Mouse (Mus musculus): ENCODE data around the gene Bpifb3. TPM values are rescaled to one million over a fixed set of nuclear protein-coding genes. Genes with fewer than 3 reads are reported as not detected.

Bpifb3 gene
- polyA plus RNA-seq, 1 experiment from 2014 or later = not detected

- no peak for ATAC-seq (ENCODE audit: low FRiP score)
- H3K9me3 ChIP-seq (replicated peaks) = no peaks in the 10 kb centered on the region
- H3K36me3 ChIP-seq = no peaks in the 10 kb centered on the region
- H3K4me3 ChIP-seq (replicated peaks) = no peak overlapping the region
- H3K9ac ChIP-seq (replicated peaks) = no peak overlapping the region
- 90% methylated on average over 6 of the region's 6 CpGs for WGBS
- no peak overlapping the region for H3K27ac ChIP-seq (replicated peaks)
- H3K4me2 ChIP-seq = no peak overlapping the region
- H3K27me3 ChIP-seq (replicated peaks) = no peaks in the 10 kb centered on the region
- H3K4me1 ChIP-seq = 0 out of 2 replicates have a peak, but pooled peaks cover 3% of the 10 kb centered on the region
These were observed 17.3 kb downstream of the Bpifb3 start for GRCm38 (mm10) chr2:153935348-153935747.

DNA sequence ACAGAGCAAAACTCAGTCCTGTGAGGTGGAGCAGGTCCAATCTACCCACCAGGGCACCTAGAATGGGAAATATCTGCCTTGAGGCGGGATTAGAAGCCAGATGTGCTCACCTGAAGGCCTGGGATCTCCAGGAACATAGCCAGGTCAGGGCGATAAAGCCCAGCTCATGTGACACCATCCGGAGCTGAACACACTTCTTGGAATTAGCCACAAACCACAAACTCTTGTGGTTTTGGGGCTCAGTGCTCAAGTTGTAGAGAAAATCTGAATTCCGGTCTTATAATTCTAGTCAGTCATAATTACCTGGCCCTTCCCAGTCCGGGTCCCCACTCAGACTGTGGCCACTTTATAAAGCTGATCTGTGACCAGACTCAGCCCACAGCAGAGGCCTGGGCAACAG is 19.8 kb downstream of the Bpifb3 start, which contains the start of gene Bpifb4:
TSS of gene Bpifb4 (plus strand) at position 370 of the 400 bp plus-strand sequence.
- WGBS = 87% methylated on average over 5 of the region's 5 CpGs
- H3K9me3 ChIP-seq (replicated peaks) = no peaks in the 10 kb centered on the region
- no peak within 1 kb of the TSS for H3K27ac ChIP-seq (replicated peaks)
- H3K27me3 ChIP-seq (replicated peaks) = no peaks in the 10 kb centered on the region
- H3K36me3 ChIP-seq = no peaks in the 10 kb centered on the region
- no peaks in the 10 kb centered on the region for H3K4me1 ChIP-seq
- H3K4me2 ChIP-seq = no peak within 1 kb of the TSS
- no peak within 1 kb of the TSS for H3K4me3 ChIP-seq (replicated peaks)
- H3K9ac ChIP-seq (replicated peaks) = no peak within 1 kb of the TSS
- ATAC-seq (ENCODE audit: low FRiP score) = no peak

GRCm38 (mm10) chr2:153943537-153943936 is 25.5 kb downstream of the Bpifb3 start:
- Histone ChIP-seq H3K4me2 (no peak overlapping the region), H3K4me1 (no peaks in the 10 kb centered on the region), H3K36me3 (no peaks in the 10 kb centered on the region), H3K9ac (replicated peaks) (no peak overlapping the region), H3K27ac (replicated peaks) (no peak overlapping the region), H3K27me3 (replicated peaks) (no peaks in the 10 kb centered on the region), H3K9me3 (replicated peaks) (no peaks in the 10 kb centered on the region), H3K4me3 (replicated peaks) (no peak overlapping the region)
- 49% methylated on average over 3 of the region's 3 CpGs for WGBS
- no peak for ATAC-seq (ENCODE audit: low FRiP score)

GRCm38 (mm10) chr2:153944567-153944966 is 26.5 kb downstream of the Bpifb3 start:
- H3K9me3 ChIP-seq (replicated peaks) = no peaks in the 10 kb centered on the region
- WGBS = 87% methylated on average over 8 of the region's 8 CpGs
- ATAC-seq (ENCODE audit: low FRiP score) = no peak

GRCm38 (mm10) chr2:153952897-153953296 is 34.9 kb downstream of the Bpifb3 start:
- ATAC-seq (ENCODE audit: low FRiP score) = no peak
- no peak overlapping the region for H3K9ac ChIP-seq (replicated peaks)
- no peak overlapping the region for H3K4me3 ChIP-seq (replicated peaks)
- no peaks in the 10 kb centered on the region for H3K36me3 ChIP-seq
- no peaks in the 10 kb centered on the region for H3K4me1 ChIP-seq
- no peak overlapping the region for H3K27ac ChIP-seq (replicated peaks)
- H3K27me3 ChIP-seq (replicated peaks) = no peaks in the 10 kb centered on the region
- 35% methylated on average over 6 of the region's 6 CpGs for WGBS
- H3K9me3 ChIP-seq (replicated peaks) = no peaks in the 10 kb centered on the region
- no peak overlapping the region for H3K4me2 ChIP-seq

More at GRCm38 (mm10) chr2:153944567-153944966, 26.5 kb downstream of the Bpifb3 start:
- Histone ChIP-seq H3K4me3 (replicated peaks) (no peak overlapping the region), H3K4me1 (no peaks in the 10 kb centered on the region), H3K27me3 (replicated peaks) (no peaks in the 10 kb centered on the region), H3K9ac (replicated peaks) (no peak overlapping the region), H3K36me3 (no peaks in the 10 kb centered on the region), H3K4me2 (no peak overlapping the region), H3K27ac (replicated peaks) (no peak overlapping the region)

- Histone ChIP-seq H3K27me3 (replicated peaks) (no peaks in the 10 kb centered on the region), H3K9me3 (replicated peaks) (no peaks in the 10 kb centered on the region), H3K4me2 (peak overlapping the region; percentile 35), H3K9ac (replicated peaks) (no peak overlapping the region), H3K36me3 (no peaks in the 10 kb centered on the region), H3K4me1 (no peaks in the 10 kb centered on the region), H3K4me3 (replicated peaks) (no peak overlapping the region), H3K27ac (replicated peaks) (no peak overlapping the region)
- no peak for ATAC-seq (ENCODE audit: low FRiP score)
- 12% methylated on average over 6 of the region's 6 CpGs for WGBS
These were observed 35.8 kb downstream of the Bpifb3 start for GRCm38 (mm10) chr2:153953836-153954235.

DNA sequence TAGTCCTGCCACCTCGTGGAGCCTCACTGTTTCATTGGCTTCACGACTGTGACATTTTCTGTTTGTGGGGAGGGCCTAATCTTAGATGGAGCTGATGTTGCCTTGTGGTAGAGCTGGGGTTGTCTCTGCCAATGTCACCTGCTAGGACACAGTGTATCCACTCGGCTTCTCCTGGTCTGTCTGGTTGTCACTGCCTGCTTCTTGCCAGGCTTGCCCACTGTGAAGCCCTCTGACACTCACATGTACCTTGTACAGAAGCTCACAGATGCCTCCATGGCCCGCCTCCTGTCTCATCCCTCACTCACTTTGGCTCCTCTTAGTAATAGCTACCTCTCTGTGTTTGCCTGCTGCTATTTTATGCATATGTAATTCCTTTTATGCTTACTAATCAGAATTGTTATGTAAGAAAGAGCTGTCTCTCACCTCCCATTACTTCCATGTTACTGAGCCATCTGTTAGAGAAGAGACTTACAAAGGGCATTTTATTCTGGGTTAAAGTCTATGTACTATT is 44.8 kb downstream of the Bpifb3 start:
- no peak overlapping the region for H3K4me2 ChIP-seq
- H3K9me3 ChIP-seq (replicated peaks) = no peaks in the 10 kb centered on the region
- H3K9ac ChIP-seq (replicated peaks) = no peak overlapping the region
- ATAC-seq (ENCODE audit: low FRiP score) = no peak
- no peak overlapping the region for H3K27ac ChIP-seq (replicated peaks)
- 79% methylated on average over 4 of the region's 4 CpGs for WGBS
- no peak overlapping the region for H3K4me3 ChIP-seq (replicated peaks)
- H3K36me3 ChIP-seq = no peaks in the 10 kb centered on the region
- H3K4me1 ChIP-seq = no peaks in the 10 kb centered on the region
- no peaks in the 10 kb centered on the region for H3K27me3 ChIP-seq (replicated peaks)

- Histone ChIP-seq H3K27ac (replicated peaks) (no peak overlapping the region), H3K4me1 (no peaks in the 10 kb centered on the region), H3K4me2 (no peak overlapping the region), H3K9me3 (replicated peaks) (no peaks in the 10 kb centered on the region), H3K27me3 (replicated peaks) (no peaks in the 10 kb centered on the region), H3K9ac (replicated peaks) (no peak overlapping the region), H3K36me3 (no peaks in the 10 kb centered on the region), H3K4me3 (replicated peaks) (no peak overlapping the region)
- 91% methylated on average over 1 of the region's 1 CpGs for WGBS
- no peak for ATAC-seq (ENCODE audit: low FRiP score)
These were observed 45.3 kb downstream of the Bpifb3 start for GRCm38 (mm10) chr2:153963334-153963733.

GRCm38 (mm10) chr2:153970221-153970620 is 52.2 kb downstream of the Bpifb3 start:
- WGBS = 72% methylated on average over 5 of the region's 5 CpGs

GRCm38 (mm10) chr2:153974582-153974981 is 56.6 kb downstream of the Bpifb3 start, which contains the start of gene Bpifa6:
Bpifa6 (plus strand) TSS chr2:153974945.
- Histone ChIP-seq H3K4me3 (replicated peaks) (no peak within 1 kb of the TSS), H3K9me3 (replicated peaks) (no peaks in the 10 kb centered on the region), H3K9ac (replicated peaks) (no peak within 1 kb of the TSS), H3K27ac (replicated peaks) (no peak within 1 kb of the TSS), H3K4me1 (no peaks in the 10 kb centered on the region), H3K4me2 (no peak within 1 kb of the TSS), H3K27me3 (replicated peaks) (no peaks in the 10 kb centered on the region), H3K36me3 (no peaks in the 10 kb centered on the region)
- no peak for ATAC-seq (ENCODE audit: low FRiP score)
- 90% methylated on average over 5 of the region's 5 CpGs for WGBS

More at GRCm38 (mm10) chr2:153970221-153970620, 52.2 kb downstream of the Bpifb3 start:
- Histone ChIP-seq H3K36me3 (no peaks in the 10 kb centered on the region), H3K9ac (replicated peaks) (no peak overlapping the region), H3K27ac (replicated peaks) (no peak overlapping the region), H3K4me3 (replicated peaks) (no peak overlapping the region), H3K9me3 (replicated peaks) (no peaks in the 10 kb centered on the region), H3K27me3 (replicated peaks) (no peaks in the 10 kb centered on the region), H3K4me2 (no peak overlapping the region), H3K4me1 (no peaks in the 10 kb centered on the region)
- no peak for ATAC-seq (ENCODE audit: low FRiP score)
